Mouse (Mus musculus) CH12.LX (cell line): ENCODE results near the gene Zfp239.

ENCODE experiments used
- CHD2 ChIP-seq: IDR thresholded peaks from 2 replicates; pipeline ENCODE4 v1.6.1; 2011; ENCODE audit warnings: low read length, improper control_type of control experiment
- CTCF ChIP-seq, 2 experiments: IDR thresholded peaks in 1 of 2; conservative IDR thresholded peaks in 1 of 2; 2 replicates each; pipeline ENCODE4 v1.5.1; 2011 to 2012; ENCODE audit warnings: low read depth in 2 of 2, low read length in 2 of 2, improper control_type of control experiment in 1 of 2, inconsistent platforms in 1 of 2, mild to moderate bottlenecking in 1 of 2, moderate library complexity in 1 of 2
- ELF1 ChIP-seq: IDR thresholded peaks from 2 replicates; pipeline ENCODE4 v1.6.1; 2014; ENCODE audit warnings: low read depth, mild to moderate bottlenecking, inconsistent platforms, low read length, improper control_type of control experiment
- EP300 ChIP-seq: IDR thresholded peaks from 2 replicates; pipeline ENCODE4 v1.6.1; 2011; ENCODE audit warnings: low read length, improper control_type of control experiment
- GABPA ChIP-seq: IDR thresholded peaks from 2 replicates; pipeline ENCODE4 v1.6.1; 2012; ENCODE audit warnings: low read depth, low read length, improper control_type of control experiment, inconsistent platforms; ENCODE audit not compliant: insufficient replicate concordance
- JUN ChIP-seq: IDR thresholded peaks from 2 replicates; pipeline ENCODE4 v1.6.1; 2011; ENCODE audit warnings: low read depth, mild to moderate bottlenecking, low read length, improper control_type of control experiment, moderate library complexity; ENCODE audit not compliant: insufficient read depth
- MAFK ChIP-seq: IDR thresholded peaks from 2 replicates; pipeline ENCODE4 v1.6.1; 2011; ENCODE audit warnings: low read length, improper control_type of control experiment; ENCODE audit not compliant: insufficient replicate concordance
- MAZ ChIP-seq: IDR thresholded peaks from 2 replicates; pipeline ENCODE4 v1.6.1; 2012; ENCODE audit warnings: low read depth, mild to moderate bottlenecking, inconsistent platforms, low read length, improper control_type of control experiment, moderate library complexity
- MYC ChIP-seq: IDR thresholded peaks from 2 replicates; pipeline ENCODE4 v1.6.1; 2011; ENCODE audit warnings: low read depth, mild to moderate bottlenecking, improper control_type of control experiment, low read length
- POLR2A ChIP-seq: IDR thresholded peaks from 2 replicates; pipeline ENCODE4 v1.6.1; 2011; ENCODE audit warnings: low read depth, mild to moderate bottlenecking, improper control_type of control experiment, low read length
- POLR2AphosphoS2 ChIP-seq: IDR thresholded peaks from 2 replicates; pipeline ENCODE4 v1.6.1; 2011; ENCODE audit warnings: low read depth, low read length, improper control_type of control experiment
- USF2 ChIP-seq: conservative IDR thresholded peaks from 2 replicates; pipeline ENCODE4 v1.6.1; 2011; ENCODE audit warnings: low read depth, low read length, improper control_type of control experiment

GRCm38 (mm10) chr6:117905260-117905930 lies 43.5 kb downstream of the Zfp239 start:
- TF ChIP-seq CTCF (conservative IDR thresholded peaks at IDR 0.05 in 1 of 2, IDR thresholded peaks at IDR 0.05 in 1 of 2; ENCODE audit: low read depth in 2 of 2, low read length in 2 of 2), result no peak
- TF ChIP-seq MAFK, result no peak
- no peak for TF ChIP-seq EP300
- TF ChIP-seq ELF1, result no peak
- no peak for TF ChIP-seq GABPA
- no peak for TF ChIP-seq MYC
- TF ChIP-seq USF2, result no peak
- TF ChIP-seq POLR2A, result no peak
- TF ChIP-seq CHD2, result no peak
- TF ChIP-seq POLR2AphosphoS2, result no peak
- no peak for TF ChIP-seq MAZ
- no peak for TF ChIP-seq JUN
